Mouse (Mus musculus): ENCODE data around the gene Mrps6. TPM values are rescaled to one million over a fixed set of nuclear protein-coding genes. Genes with fewer than 3 reads are reported as not detected.

The Mrps6 gene
- polyA plus RNA-seq (2015; fragmentation: Nextera tagmentation; extraction: Ambion mirVana) = 87.9 and 94.9 TPM in 2 replicates

DNA sequence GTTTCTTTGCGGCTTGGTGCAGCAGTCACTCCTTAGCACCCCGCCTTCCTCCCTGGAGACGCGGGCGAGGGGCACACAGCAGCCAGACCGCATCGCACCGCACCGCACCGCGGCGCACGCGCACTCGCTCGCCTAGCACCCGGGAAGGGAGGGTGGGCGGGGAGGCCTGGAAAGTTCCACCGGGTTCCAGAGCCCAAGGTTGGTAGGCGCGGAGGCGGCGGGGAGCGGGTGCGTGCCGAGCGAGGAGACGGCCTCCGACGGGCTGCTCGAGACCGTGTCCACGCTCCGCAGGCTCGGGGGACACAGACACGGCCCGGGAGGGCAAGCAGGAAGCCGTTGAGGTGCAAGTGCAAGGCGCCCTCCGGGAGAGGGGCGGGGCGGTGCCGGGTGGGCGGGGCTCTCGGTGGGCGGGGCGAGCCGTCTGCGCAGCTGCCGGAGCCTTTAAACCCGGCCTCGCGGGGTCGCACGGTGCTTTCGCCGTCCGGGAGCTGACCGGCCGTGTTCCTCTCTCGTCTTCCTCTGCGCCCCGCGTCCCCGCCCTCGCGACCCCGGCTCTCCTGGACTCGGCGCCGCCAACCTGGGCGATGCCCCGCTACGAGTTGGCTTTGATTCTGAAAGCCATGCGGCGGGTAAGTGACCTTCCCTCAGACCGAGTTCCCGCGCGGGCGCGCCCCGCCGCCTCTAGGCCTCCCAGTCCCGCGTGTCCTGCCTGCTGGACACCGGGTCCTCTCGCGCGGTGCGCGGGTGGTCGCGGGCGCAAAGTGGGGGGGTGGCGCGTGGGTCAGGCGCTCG lies at the start of gene Mrps6, which contains the start of the genes Gm49711 and Slc5a3:
Gene Mrps6, plus strand, starts transcription at position 419 of the 792 bp plus-strand sequence.
Gene Gm49711, plus strand, starts transcription at position 465 of the 792 bp plus-strand sequence.
Gene Slc5a3, plus strand, starts transcription at position 471 of the 792 bp plus-strand sequence.
- H3K4me1 ChIP-seq = 0 out of 2 replicates have a peak, but pooled peaks cover 11% of the 10 kb centered on the region

DNA sequence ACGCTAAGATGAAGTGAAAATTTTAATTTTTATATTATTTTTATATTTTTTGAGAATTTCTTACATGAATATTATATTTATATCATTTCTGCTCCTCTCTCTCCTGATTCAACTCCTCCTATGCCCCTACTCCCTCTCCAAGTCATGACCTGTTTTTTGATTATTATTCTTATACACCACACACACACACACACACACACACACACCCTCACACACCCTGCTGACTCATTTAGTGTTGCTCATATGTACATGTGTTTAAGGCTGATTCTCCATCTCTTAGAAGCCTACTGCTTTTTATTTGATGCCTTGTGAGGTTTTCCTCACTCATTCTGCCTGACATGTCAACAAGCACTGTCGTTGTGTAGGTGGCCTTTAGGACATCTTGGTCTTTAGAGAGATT lies 48.5 kb upstream of the Mrps6 start:
- no peaks in the 10 kb centered on the region for H3K4me1 ChIP-seq
- H3K9me3 ChIP-seq = no peaks in the 10 kb centered on the region
- no peak overlapping the region for H3K4me2 ChIP-seq
- WGBS = 85% methylated on average over 2 of the region's 2 CpGs
- H3K27me3 ChIP-seq (replicated peaks) = no peaks in the 10 kb centered on the region
- no peak overlapping the region for H3K27ac ChIP-seq
- no peak for ATAC-seq (ENCODE audit: insufficient read depth, low FRiP score, low read depth)
- H3K9ac ChIP-seq = no peak overlapping the region
- H3K36me3 ChIP-seq = no peaks in the 10 kb centered on the region
- no peak overlapping the region for H3K4me3 ChIP-seq (replicated peaks)

More for the DNA sequence above, at the start of gene Mrps6, which contains the start of the genes Gm49711 and Slc5a3:
- ATAC-seq (ENCODE audit: insufficient read depth, low FRiP score, low read depth) = peak; percentile 94
- peak within 1 kb of the TSS; percentile 87 for H3K4me2 ChIP-seq
- H3K9ac ChIP-seq = peak within 1 kb of the TSS; percentile 92
- peaks cover 9% of the 10 kb centered on the region; the same call in 1 of the 2 replicates for H3K36me3 ChIP-seq
- peak within 1 kb of the TSS; percentile 89 for H3K4me3 ChIP-seq (replicated peaks)
- peak within 1 kb of the TSS; percentile 89 for H3K27ac ChIP-seq
- no peaks in the 10 kb centered on the region for H3K27me3 ChIP-seq (replicated peaks)
- WGBS = 0% methylated on average over 88 of the region's 99 CpGs
- H3K9me3 ChIP-seq = no peaks in the 10 kb centered on the region

DNA sequence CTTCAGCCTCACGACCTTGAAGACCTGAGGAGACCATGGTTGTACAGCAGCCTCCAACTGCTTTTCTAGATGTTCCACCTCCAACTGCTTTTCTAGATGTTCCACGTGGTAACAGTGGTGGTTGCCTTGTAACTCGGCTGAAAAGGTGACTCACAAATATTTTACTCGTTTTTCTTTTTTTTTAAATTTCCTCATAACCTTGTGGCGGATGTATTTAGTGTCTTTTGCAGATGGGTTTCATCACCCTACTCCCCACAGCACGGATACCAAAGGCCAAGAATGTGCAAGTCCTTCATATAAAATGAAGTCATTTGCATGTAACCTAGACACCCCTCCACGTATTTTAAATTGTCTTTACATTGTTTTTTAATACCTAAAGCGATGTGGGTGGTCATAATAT lies 41.3 kb upstream of the Mrps6 start:
- Histone ChIP-seq H3K4me2 (no peak overlapping the region), H3K9me3 (no peaks in the 10 kb centered on the region), H3K4me1 (no peaks in the 10 kb centered on the region), H3K9ac (no peak overlapping the region), H3K27ac (no peak overlapping the region), H3K27me3 (replicated peaks) (no peaks in the 10 kb centered on the region), H3K4me3 (replicated peaks) (no peak overlapping the region), H3K36me3 (no peaks in the 10 kb centered on the region)
- ATAC-seq (ENCODE audit: insufficient read depth, low FRiP score, low read depth) = no peak
- WGBS = 71% methylated on average over 8 of the region's 8 CpGs

DNA sequence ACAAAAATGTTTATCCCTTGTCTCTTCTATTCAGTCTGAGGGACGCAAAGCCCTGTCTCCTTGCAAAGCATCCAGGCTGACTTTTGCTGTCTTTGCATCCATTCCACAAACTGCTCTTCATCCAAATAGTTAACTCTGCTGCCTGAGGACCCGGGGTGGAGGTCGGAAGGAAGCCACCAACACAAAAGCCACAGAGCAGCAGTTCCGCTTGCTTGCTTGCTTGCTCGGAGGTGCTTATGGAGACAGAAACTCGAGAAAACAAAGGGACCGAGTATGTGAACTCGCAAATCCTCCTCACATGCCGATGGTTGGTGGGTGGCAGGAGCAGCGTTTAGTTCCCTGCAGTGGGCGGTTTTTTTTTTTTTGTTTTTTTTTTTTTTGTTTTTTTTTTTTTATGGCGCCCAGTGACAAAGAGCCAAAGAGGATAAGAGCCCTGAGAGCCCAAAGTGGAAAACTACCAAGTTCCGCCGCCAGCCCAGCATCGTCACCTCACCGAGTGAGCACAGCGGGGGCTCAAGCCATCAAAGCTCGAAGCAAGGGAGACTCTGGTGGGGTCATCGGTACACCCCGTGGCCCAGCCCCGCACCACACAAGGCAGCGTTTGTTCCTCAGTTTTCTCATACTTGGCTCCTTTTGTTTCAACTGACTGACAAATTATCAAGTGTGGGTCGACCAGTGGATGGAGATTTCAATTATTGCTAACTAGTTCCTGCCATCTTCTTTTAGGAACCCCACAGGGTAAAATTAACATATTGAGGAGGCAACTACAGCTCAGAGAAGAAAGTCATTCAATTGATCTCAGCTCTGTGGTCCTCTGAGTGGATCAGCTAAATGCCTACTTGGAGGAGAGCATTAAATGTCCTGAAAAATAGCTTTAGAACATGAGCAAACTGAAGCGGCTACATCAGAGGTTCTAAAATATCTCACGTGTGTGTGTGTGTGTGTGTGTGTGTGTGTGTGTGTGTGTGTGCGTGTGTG lies 38.6 kb upstream of the Mrps6 start:
- ATAC-seq (ENCODE audit: insufficient read depth, low FRiP score, low read depth) = no peak
- WGBS = 11% methylated on average over 26 of the region's 26 CpGs
- H3K9me3 ChIP-seq = no peaks in the 10 kb centered on the region
- peak overlapping the region; percentile 64 for H3K4me2 ChIP-seq
- no peak overlapping the region; the same call in 1 of the 2 replicates for H3K9ac ChIP-seq
- no peaks in the 10 kb centered on the region for H3K27me3 ChIP-seq (replicated peaks)
- peak overlapping the region; percentile 11; the same call in 1 of the 2 replicates for H3K27ac ChIP-seq
- H3K4me1 ChIP-seq = peaks cover 2% of the 10 kb centered on the region; the same call in 1 of the 2 replicates
- peak overlapping the region; percentile 36 for H3K4me3 ChIP-seq (replicated peaks)
- H3K36me3 ChIP-seq = no peaks in the 10 kb centered on the region

DNA sequence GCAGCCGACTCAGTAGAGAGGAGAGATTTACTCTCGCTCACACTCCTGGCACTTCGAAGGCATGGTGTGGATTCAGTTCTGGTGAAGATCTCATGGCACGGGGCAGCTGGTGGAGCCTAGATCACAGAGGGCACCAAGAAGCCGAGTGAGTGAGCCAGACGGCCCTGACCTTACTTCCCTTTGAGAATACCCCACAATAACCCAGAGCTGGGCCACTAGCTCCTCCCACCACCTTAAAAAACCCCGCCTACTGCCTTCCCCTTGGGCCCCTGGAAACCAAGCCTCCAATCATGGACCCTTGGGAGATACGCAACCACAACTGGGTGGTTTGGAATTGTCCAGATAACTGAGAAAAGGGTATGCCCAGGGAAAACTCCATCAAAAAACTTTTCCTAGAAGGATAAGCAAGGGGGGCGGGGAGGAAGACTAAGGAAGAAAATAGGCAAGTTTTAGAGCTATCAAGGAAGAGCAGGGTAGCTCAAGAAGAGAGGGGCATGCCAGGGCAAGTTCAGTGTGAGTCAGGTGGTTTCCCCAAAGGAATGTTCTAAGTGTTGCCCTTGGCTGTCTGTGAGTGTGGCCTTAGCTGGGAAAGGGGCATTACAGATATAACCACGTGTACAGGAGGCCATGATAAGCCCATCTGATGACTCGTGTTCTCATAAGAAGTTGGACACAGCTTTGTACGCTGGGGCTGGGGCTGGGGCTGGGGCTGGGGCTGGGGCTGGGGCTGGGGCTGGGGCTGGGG lies 36.2 kb upstream of the Mrps6 start:
- Histone ChIP-seq H3K27ac (no peak overlapping the region), H3K4me2 (no peak overlapping the region), H3K27me3 (replicated peaks) (no peaks in the 10 kb centered on the region), H3K36me3 (no peaks in the 10 kb centered on the region), H3K9me3 (no peaks in the 10 kb centered on the region), H3K9ac (no peak overlapping the region), H3K4me1 (peaks cover 2% of the 10 kb centered on the region; the same call in 1 of the 2 replicates), H3K4me3 (replicated peaks) (no peak overlapping the region)
- no peak for ATAC-seq (ENCODE audit: insufficient read depth, low FRiP score, low read depth)
- 71% methylated on average over 12 of the region's 12 CpGs for WGBS

DNA sequence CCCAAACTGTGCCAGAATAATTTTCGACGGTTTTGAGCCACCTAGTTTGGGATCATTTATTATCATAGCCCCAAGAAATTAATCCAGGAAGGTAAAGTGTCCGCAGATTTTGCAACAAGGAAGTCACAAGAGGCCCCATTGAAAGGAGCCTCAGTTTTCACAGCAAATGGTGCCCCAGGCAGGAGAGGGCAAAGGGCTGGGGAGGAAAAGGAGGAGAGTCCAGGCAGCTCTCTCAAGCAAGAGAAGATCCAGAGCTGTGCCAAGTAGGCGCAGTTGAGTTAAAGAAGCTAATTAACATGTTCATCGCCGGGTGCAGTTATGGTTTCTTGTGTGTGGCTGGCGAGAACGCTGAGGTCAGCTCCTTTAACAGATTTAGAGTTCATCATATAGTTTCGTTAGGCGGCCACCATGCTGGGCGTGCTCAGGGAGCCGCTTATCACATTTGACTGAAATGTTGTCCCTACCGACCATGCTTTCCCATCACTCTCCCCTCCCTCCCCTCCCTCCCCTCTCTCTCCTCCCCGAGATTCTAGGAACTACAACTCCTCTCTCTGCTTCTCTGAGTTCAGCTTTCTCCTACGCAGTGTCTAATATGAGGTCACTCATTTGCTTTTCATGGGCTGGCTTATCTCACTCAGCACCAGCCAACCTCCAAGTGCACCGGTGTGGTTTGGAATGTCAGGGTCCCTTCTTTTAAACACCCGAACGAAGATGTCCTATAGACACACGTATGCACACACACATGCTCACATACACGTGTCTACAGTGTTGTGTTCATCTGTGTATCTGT lies 35.4 kb upstream of the Mrps6 start:
- Histone ChIP-seq H3K27ac (no peak overlapping the region), H3K4me3 (replicated peaks) (no peak overlapping the region), H3K9ac (no peak overlapping the region), H3K27me3 (replicated peaks) (no peaks in the 10 kb centered on the region), H3K4me2 (no peak overlapping the region), H3K9me3 (no peaks in the 10 kb centered on the region), H3K4me1 (peaks cover 2% of the 10 kb centered on the region; the same call in 1 of the 2 replicates), H3K36me3 (no peaks in the 10 kb centered on the region)
- no peak for ATAC-seq (ENCODE audit: insufficient read depth, low FRiP score, low read depth)
- 57% methylated on average over 20 of the region's 20 CpGs for WGBS

DNA sequence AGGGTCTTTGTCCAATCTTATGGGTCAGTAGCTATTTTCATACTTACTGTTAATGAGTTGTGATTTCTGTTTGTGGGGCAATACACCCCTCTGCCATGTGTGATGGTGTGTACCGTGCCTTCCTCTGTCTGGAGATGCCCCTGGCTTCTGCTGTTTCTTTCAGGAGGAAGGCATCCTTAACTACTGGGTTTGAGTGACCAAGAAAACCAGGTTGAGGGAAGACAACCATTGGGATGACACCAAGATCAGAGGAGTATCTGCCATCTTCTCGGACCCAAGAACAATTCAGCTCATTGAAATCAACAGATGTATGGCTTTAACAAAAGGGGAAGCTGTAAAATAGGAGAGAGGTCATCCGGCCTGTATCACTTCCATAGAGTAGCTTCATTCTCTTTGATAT lies 24.8 kb upstream of the Mrps6 start:
- Histone ChIP-seq H3K4me1 (no peaks in the 10 kb centered on the region), H3K36me3 (no peaks in the 10 kb centered on the region), H3K4me3 (replicated peaks) (no peak overlapping the region), H3K9ac (no peak overlapping the region), H3K27me3 (replicated peaks) (no peaks in the 10 kb centered on the region), H3K27ac (no peak overlapping the region), H3K4me2 (no peak overlapping the region), H3K9me3 (no peaks in the 10 kb centered on the region)
- WGBS = 82% methylated on average over 3 of the region's 3 CpGs
- no peak for ATAC-seq (ENCODE audit: insufficient read depth, low FRiP score, low read depth)

DNA sequence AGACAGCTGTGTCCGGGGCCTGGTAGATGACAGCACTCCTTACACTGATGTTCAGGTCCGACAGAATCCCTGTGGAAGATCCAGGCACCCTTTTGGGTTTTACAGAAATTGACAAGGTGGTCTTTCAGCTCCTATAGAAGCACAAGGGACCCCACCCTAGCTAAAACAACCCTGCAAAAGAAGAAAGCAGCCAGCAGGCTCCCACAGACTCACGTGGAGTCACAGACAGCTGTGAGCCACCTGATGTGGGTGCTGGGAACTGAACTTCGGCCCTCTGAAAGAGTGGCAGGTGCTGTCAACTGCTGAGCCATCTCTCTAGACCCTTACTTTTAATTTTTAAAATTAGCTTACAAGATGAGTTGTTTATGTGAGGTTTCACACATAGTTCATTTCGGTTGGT lies 23.4 kb upstream of the Mrps6 start:
- Histone ChIP-seq H3K9me3 (no peaks in the 10 kb centered on the region), H3K9ac (no peak overlapping the region), H3K4me2 (no peak overlapping the region), H3K27ac (no peak overlapping the region), H3K27me3 (replicated peaks) (no peaks in the 10 kb centered on the region), H3K36me3 (no peaks in the 10 kb centered on the region), H3K4me3 (replicated peaks) (no peak overlapping the region), H3K4me1 (no peaks in the 10 kb centered on the region)
- no peak for ATAC-seq (ENCODE audit: insufficient read depth, low FRiP score, low read depth)
- 74% methylated on average over 5 of the region's 5 CpGs for WGBS

DNA sequence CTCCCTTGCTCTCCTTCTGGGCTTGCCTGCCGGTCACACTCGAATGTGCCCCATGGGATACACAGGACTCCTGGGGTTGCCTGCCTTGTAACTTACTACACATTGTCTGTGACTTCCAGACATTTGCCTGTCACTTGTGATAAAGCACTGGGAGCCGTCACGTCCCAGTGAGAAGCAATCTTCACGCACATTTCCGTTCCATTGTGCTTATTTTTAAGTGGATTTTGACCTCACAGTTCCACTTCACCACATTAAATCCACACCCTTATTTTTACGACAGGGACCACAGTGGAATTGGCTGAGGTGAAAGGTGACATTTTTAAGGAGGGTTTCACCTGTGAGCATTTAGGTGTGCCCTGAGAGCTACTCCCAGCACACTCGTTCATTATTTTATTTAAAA lies 21.4 kb upstream of the Mrps6 start:
- WGBS = 66% methylated on average over 8 of the region's 8 CpGs
- no peak for ATAC-seq (ENCODE audit: insufficient read depth, low FRiP score, low read depth)

DNA sequence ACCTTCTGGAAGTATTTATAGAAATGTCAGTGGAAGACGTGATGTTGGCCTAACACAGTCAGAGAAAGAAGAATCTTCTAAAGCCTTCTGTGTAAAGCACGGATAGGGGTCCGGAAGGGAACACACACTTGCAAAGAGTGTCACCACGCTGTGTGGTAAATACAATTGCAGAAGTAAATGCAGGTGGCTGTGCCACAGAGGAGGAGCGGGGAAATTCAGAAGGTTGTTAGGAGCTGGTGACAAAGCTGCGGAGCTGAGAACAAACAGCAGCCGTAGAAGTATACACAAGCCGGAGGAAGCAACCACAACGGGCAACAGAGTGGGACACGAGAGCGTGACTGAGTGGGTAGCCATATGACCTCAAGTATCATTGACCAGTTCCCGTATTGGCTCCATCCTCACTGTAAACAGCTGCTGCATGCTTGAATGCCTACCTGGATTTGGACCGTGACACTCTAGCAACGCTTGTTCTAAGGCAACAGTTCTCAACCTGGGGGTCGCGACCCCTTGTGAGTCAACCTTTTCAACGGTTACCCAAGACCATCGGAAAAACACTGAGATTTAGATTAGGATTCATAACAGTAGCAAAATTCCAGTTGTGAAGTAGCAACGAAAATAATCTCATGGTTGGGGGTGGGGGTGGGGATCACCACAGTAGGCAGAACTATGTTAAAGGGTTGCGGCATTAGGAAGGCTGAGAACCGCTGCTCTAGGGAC lies 20.0 kb upstream of the Mrps6 start:
- no peaks in the 10 kb centered on the region for H3K9me3 ChIP-seq
- H3K27me3 ChIP-seq (replicated peaks) = no peaks in the 10 kb centered on the region
- WGBS = 71% methylated on average over 21 of the region's 21 CpGs
- no peak for ATAC-seq (ENCODE audit: insufficient read depth, low FRiP score, low read depth)
- H3K36me3 ChIP-seq = no peaks in the 10 kb centered on the region
- H3K9ac ChIP-seq = no peak overlapping the region
- H3K4me3 ChIP-seq (replicated peaks) = no peak overlapping the region
- no peak overlapping the region for H3K27ac ChIP-seq
- H3K4me2 ChIP-seq = no peak overlapping the region
- no peaks in the 10 kb centered on the region for H3K4me1 ChIP-seq

More for the DNA sequence above, 21.4 kb upstream of the Mrps6 start:
- Histone ChIP-seq H3K4me1 (no peaks in the 10 kb centered on the region), H3K27ac (no peak overlapping the region), H3K9me3 (no peaks in the 10 kb centered on the region), H3K4me2 (no peak overlapping the region), H3K4me3 (replicated peaks) (no peak overlapping the region), H3K27me3 (replicated peaks) (no peaks in the 10 kb centered on the region), H3K9ac (no peak overlapping the region), H3K36me3 (no peaks in the 10 kb centered on the region)
